Comparison of ENCODE assay signal across 8 mouse cellular contexts in the genomic region with DNA sequence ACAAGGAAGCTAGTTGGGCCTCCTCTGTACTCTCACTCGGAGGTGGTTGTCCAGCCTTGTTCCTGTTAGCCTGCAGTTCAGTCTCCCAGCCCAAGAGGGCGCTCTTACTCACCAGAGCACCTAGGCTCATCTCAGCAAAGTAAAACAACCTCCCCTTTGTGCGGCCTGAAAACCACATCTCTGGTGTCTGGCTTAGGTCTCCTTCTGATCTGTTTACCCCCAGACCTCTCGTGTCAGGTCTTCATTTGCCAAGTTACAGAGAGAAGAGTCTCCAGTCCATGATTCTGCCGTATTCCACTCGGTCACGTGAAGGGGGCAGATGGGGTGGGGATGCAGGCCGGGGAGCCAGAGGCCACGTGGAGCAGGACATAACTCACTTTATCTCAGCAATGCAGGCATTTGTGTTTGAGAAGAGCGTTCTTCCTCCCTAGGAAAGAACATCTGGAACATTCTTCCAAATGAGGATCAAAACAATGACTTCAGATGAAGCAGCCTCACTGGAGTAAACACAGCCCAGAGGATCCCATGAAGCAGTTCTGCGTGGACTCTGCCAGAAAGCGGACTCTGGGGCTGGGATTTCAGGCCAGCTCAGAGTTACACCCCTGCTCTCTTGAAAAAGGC. TPM values are rescaled to one million over a fixed set of nuclear protein-coding genes. Genes with fewer than 3 reads are reported as not detected.
A peak's percentile ranks its signal among the peaks of the same experiment; 100 is the strongest.
DNase-seq lines count a peak whose midpoint lies in the region; ATAC-seq lines count a peak whose summit lies in the region.

No protein-coding gene starts in this region.

- no peaks in the 10 kb centered on the region for H3K36me3 ChIP-seq in forebrain, embryonic 10.5 days (replicated peaks)
- H3K36me3 ChIP-seq in forebrain, embryonic 16.5 days (ENCODE audit: control insufficient read depth, insufficient read depth), result no peaks in the 10 kb centered on the region
- H3K36me3 ChIP-seq in intestine, embryonic 14.5 days (ENCODE audit: control insufficient read depth, insufficient read depth, low read length), result no peaks in the 10 kb centered on the region
- no peaks in the 10 kb centered on the region for H3K36me3 ChIP-seq in splenic B cell, adult 2 months (ENCODE audit: control insufficient read depth, insufficient read depth, low read length, poor library complexity, severe bottlenecking)

- no peak overlapping the region for H3K4me3 ChIP-seq in forebrain, embryonic 10.5 days
- H3K4me3 ChIP-seq in forebrain, embryonic 16.5 days (replicated peaks; ENCODE audit: low read length), result no peak overlapping the region
- no peak overlapping the region for H3K4me3 ChIP-seq in intestine, embryonic 14.5 days (ENCODE audit: low read depth, low read length)

- peak; percentile 69 for DNase-seq in forebrain, embryonic 10.5 days (ENCODE audit: extremely low spot score, low spot score)
- DNase-seq in c-Kit-positive CD71-positive TER-119-negative erythroid progenitor cells, embryonic 14.5 days (ENCODE audit: low read depth), result peak; percentile 10
- DNase-seq in frontal cortex, postnatal 25 days (ENCODE audit: low spot score in 2 of 2), result peak; percentile 61 to 62
- DNase-seq in intestine, embryonic 14.5 days (ENCODE audit: low spot score), result peak; percentile 90
- DNase-seq in left cerebral cortex, postnatal 14 days (ENCODE audit: low spot score in 2 of 2), result peak; percentile 75
- peak; percentile 77 for DNase-seq in splenic B cell, adult 2 months (ENCODE audit: low read depth, low spot score)

- peaks cover 13% of the 10 kb centered on the region for H3K4me1 ChIP-seq in forebrain, embryonic 10.5 days
- no peaks in the 10 kb centered on the region for H3K4me1 ChIP-seq in forebrain, embryonic 16.5 days (replicated peaks; ENCODE audit: control insufficient read depth, insufficient read depth, low read length)
- peaks cover 35% of the 10 kb centered on the region for H3K4me1 ChIP-seq in intestine, embryonic 14.5 days (replicated peaks; ENCODE audit: control insufficient read depth, insufficient read depth, low read length)

- intact Hi-C loops in left cerebral cortex, postnatal 14 days (cut with DNase I), result no loop called here

- no peaks in the 10 kb centered on the region for H3K27me3 ChIP-seq in forebrain, embryonic 10.5 days (ENCODE audit: poor library complexity, severe bottlenecking)
- H3K27me3 ChIP-seq in forebrain, embryonic 16.5 days (replicated peaks; ENCODE audit: control insufficient read depth, insufficient read depth, low read length), result no peaks in the 10 kb centered on the region
- H3K27me3 ChIP-seq in intestine, embryonic 14.5 days (replicated peaks; ENCODE audit: control insufficient read depth, insufficient read depth, low read length), result no peaks in the 10 kb centered on the region
- no peaks in the 10 kb centered on the region for H3K27me3 ChIP-seq in splenic B cell, adult 2 months (ENCODE audit: control insufficient read depth, insufficient read depth, low read length, poor library complexity, severe bottlenecking)

- 67% methylated on average over 12 of the region's 12 CpGs for whole genome bisulfite sequencing in forebrain, embryonic 10.5 days
- 64% methylated on average over 12 of the region's 12 CpGs for WGBS in forebrain, embryonic 16.5 days
- 17% methylated on average over 12 of the region's 12 CpGs for WGBS in intestine, embryonic 14.5 days

- H3K4me2 ChIP-seq in forebrain, embryonic 16.5 days (ENCODE audit: low read length), result no peak overlapping the region
- H3K4me2 ChIP-seq in intestine, embryonic 14.5 days (ENCODE audit: low read length), result no peak overlapping the region

- no peaks in the 10 kb centered on the region for H3K9me3 ChIP-seq in forebrain, embryonic 10.5 days
- no peaks in the 10 kb centered on the region for H3K9me3 ChIP-seq in forebrain, embryonic 16.5 days (ENCODE audit: control insufficient read depth, low read length)
- no peaks in the 10 kb centered on the region for H3K9me3 ChIP-seq in intestine, embryonic 14.5 days (ENCODE audit: control insufficient read depth, low read length)

- ATAC-seq in forebrain, embryonic 16.5 days, result no peak
- ATAC-seq in intestine, embryonic 14.5 days (replicated peaks; ENCODE audit: low FRiP score, low TSS enrichment, low read depth), result peak; percentile 72
- peak; percentile 90 for ATAC-seq in monocyte, adult 5-6 weeks (replicated peaks; ENCODE audit: insufficient number of reproducible peaks, low FRiP score, low TSS enrichment, poor library complexity, severe bottlenecking)

- peak overlapping the region; percentile 76 for H3K27ac ChIP-seq in forebrain, embryonic 10.5 days
- H3K27ac ChIP-seq in forebrain, embryonic 16.5 days (ENCODE audit: low read length), result no peak overlapping the region
- peak overlapping the region; percentile 94 for H3K27ac ChIP-seq in intestine, embryonic 14.5 days (ENCODE audit: low read depth)

- no peak overlapping the region for H3K9ac ChIP-seq in forebrain, embryonic 16.5 days (replicated peaks; ENCODE audit: low read depth, low read length)
- H3K9ac ChIP-seq in intestine, embryonic 14.5 days (ENCODE audit: low read length), result no peak overlapping the region

RNA-seq across cellular contexts. Expression of gene Lect2, which starts 27.5 kb away (rescaled TPM):
- polyA plus RNA-seq in forebrain, embryonic 10.5 days (2016; fragmentation: Nextera tagmentation; extraction: Ambion mirVana), result not detected in 2 replicates
- not detected in 2 replicates for polyA plus RNA-seq in forebrain, embryonic 16.5 days (2015; fragmentation: Nextera tagmentation; extraction: Ambion mirVana)
- polyA plus RNA-seq in intestine, embryonic 14.5 days (2014; fragmentation: Nextera tagmentation; extraction: Ambion mirVana), result 10.5 and 14.1 TPM in 2 replicates
- total RNA-seq in left cerebral cortex, postnatal 14 days (2021), result not detected
- not detected in 3 replicates for total RNA-seq in monocyte, adult 5-6 weeks (2017)

RNA-seq across cellular contexts. Expression of gene Tgfbi, which starts 33.5 kb away (rescaled TPM):
- polyA plus RNA-seq in forebrain, embryonic 10.5 days (2016; fragmentation: Nextera tagmentation; extraction: Ambion mirVana), result 20.1 and 22.1 TPM in 2 replicates
- polyA plus RNA-seq in forebrain, embryonic 16.5 days (2015; fragmentation: Nextera tagmentation; extraction: Ambion mirVana), result 3.8 and 4.7 TPM in 2 replicates
- polyA plus RNA-seq in intestine, embryonic 14.5 days (2014; fragmentation: Nextera tagmentation; extraction: Ambion mirVana), result 123 and 163 TPM in 2 replicates
- total RNA-seq in left cerebral cortex, postnatal 14 days (2021), result 1 to 10 TPM; 3.5 TPM
- 73.8 to 154 TPM (median 152 TPM) in 3 replicates for total RNA-seq in monocyte, adult 5-6 weeks (2017)

RNA-seq across cellular contexts. Expression of gene Fbxl21, which starts 53.5 kb away (rescaled TPM):
- 1.3 and 1.5 TPM in 2 replicates for polyA plus RNA-seq in forebrain, embryonic 10.5 days (2016; fragmentation: Nextera tagmentation; extraction: Ambion mirVana)
- polyA plus RNA-seq in forebrain, embryonic 16.5 days (2015; fragmentation: Nextera tagmentation; extraction: Ambion mirVana), result 1.8 and 2.9 TPM in 2 replicates
- polyA plus RNA-seq in intestine, embryonic 14.5 days (2014; fragmentation: Nextera tagmentation; extraction: Ambion mirVana), result 3.2 and 3.8 TPM in 2 replicates
- total RNA-seq in left cerebral cortex, postnatal 14 days (2021), result 1 to 10 TPM; 3.1 to 4.0 TPM
- 0.57 TPM in 1 of 3 replicates, not detected in the others for total RNA-seq in monocyte, adult 5-6 weeks (2017)

Comparison
In these comparisons a context has a peak if more than half of its experiments do, and no peak if none do; other contexts are left out.
1. DNase-seq: peak in every context shown above with its lines; median percentile 90 in intestine, embryonic 14.5 days; 77 in splenic B cell, adult 2 months; 75 in left cerebral cortex, postnatal 14 days; 69 in forebrain, embryonic 10.5 days; 62 in frontal cortex, postnatal 25 days; 10 in c-Kit-positive CD71-positive TER-119-negative erythroid progenitor cells, embryonic 14.5 days.
2. RNA of gene Lect2, which starts 27.5 kb away (polyA plus RNA-seq): 10.5 to 14.1 TPM in intestine, embryonic 14.5 days; not detected in forebrain, embryonic 10.5 days and not detected in forebrain, embryonic 16.5 days; every median in the first group is over 10 times any median in the second.